Mouse (Mus musculus): ENCODE measurements around the gene Rfx2.
A peak's percentile ranks its signal among the peaks of the same experiment; 100 is the strongest.

The Rfx2 gene

DNA sequence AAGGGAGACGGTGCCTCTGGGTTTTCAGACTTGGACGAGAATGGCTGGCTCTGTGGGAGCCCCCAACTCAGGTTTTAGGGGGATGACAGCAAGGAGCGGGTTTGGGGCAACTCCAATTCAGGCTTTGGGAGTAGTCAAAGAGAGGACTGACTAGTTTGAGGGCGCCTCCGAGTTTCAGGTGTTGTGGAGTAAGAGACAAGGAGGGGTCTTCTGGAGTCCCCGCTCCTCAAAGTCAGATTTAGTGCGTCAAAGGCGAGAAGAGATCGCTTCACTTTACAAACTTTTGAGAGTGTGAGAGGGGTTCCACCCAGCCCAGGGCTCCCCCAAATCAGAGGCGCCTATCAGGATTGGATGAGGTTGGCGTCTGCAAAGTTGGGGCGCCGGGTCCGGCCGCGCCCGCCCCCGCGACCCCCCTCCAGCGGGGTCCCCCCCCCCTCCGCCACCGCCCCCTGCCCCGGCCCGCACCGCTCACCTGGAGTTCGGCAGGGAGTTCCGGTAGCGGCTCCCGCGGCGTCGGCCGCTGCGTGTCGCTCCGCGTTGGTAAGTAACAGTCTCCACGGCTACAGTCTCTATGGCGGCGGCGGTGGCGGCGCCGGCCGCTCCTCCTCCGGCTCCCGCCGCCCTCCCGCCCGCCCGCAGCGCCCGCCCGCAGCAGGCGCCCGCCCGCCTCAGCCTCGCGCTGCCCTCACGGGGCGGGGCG is at the start of gene Rfx2:
Gene Rfx2, minus strand, starts transcription at position 603 of the 700 bp plus-strand sequence.
- no peak for DNase-seq (ENCODE audit: low spot score)

DNA sequence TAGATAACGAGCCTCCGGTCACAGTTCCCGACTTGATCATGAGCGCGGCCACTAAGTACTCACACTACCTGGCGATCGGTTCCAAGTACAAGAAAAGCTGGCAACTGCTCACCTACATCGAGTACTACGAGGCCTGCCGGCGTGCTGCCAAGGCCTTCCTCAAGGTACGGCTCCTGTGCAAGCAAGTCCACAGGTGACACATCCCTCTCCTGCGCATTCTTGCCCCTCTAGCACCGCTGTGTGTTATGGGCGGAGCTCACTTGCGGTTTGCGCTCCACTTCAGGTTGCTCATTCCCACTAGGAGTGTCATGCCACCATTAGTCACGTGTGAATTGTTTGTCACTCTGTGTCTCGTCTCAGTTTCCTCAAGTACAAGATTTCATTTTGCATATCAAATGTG is 46.6 kb upstream of the Rfx2 start:
- DNase-seq (ENCODE audit: low spot score) = no peak

GRCm38 (mm10) chr17:56876981-56877380 is 46.2 kb upstream of the Rfx2 start:
- DNase-seq (ENCODE audit: low spot score) = no peak

GRCm38 (mm10) chr17:56876465-56876864 is 45.7 kb upstream of the Rfx2 start:
- DNase-seq (ENCODE audit: low spot score) = no peak

- no peak for DNase-seq (ENCODE audit: low spot score)
Measured at GRCm38 (mm10) chr17:56874936-56875651, 44.3 kb upstream of the Rfx2 start, which contains the start of gene 1700061G19Rik. Gene 1700061G19Rik, plus strand, starts transcription at chr17:56875477.

DNA sequence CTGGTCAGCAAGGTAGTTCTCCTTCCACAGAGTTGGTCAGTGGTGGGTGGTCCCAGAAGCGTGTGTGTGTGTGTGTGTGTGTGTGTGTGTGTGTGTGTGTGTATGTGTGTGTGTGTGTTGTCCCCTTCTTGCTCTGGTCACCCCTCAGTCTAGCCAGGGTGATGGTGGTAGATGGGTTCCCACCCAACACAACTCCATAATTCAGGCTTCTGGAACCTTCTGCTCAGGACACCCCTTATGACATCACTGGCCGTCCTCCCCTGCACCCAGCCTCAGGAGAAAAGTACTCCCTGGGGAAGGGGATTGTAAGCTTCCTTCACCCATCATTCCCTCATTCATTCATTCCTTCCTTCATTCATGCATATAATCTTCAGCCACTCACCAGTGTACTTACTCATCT is 43.4 kb upstream of the Rfx2 start, which contains the start of gene Acsbg2:
Gene Acsbg2, minus strand, starts transcription at position 211 of the 400 bp plus-strand sequence.
- no peak for DNase-seq (ENCODE audit: low spot score)

GRCm38 (mm10) chr17:56872512-56872911 is 41.7 kb upstream of the Rfx2 start:
- no peak for DNase-seq (ENCODE audit: low spot score)

GRCm38 (mm10) chr17:56871767-56872166 is 41.0 kb upstream of the Rfx2 start:
- no peak for DNase-seq (ENCODE audit: low spot score)

- no peak for DNase-seq (ENCODE audit: low spot score)
Measured at GRCm38 (mm10) chr17:56870287-56870953, 39.6 kb upstream of the Rfx2 start.

DNA sequence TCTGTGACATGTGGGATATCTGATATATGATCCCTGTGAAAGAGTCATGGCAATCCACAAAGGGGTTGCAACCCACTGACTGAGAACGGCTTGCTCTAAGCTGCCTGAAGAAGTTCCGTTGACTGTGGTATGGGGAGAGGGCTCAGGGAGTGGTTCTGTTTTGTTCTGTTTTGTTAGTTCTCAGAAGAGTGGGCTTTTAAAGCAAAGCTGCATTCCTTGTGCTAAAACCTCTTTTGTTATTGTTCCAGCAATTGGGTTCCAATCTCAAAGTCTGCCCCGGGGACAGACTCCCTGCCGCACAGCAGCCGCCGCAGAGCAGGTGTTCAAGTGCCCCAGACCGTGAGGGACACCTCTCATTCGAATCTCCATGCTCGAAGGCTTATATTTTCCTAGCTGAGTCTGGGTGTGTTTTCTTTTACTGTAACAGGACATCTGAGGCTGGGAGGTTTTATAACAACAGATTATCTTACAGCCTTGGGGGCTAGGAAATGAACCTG is 38.7 kb upstream of the Rfx2 start:
- no peak for DNase-seq (ENCODE audit: low spot score)

GRCm38 (mm10) chr17:56866071-56866470 is 35.3 kb upstream of the Rfx2 start:
- no peak for DNase-seq (ENCODE audit: low spot score)

DNA sequence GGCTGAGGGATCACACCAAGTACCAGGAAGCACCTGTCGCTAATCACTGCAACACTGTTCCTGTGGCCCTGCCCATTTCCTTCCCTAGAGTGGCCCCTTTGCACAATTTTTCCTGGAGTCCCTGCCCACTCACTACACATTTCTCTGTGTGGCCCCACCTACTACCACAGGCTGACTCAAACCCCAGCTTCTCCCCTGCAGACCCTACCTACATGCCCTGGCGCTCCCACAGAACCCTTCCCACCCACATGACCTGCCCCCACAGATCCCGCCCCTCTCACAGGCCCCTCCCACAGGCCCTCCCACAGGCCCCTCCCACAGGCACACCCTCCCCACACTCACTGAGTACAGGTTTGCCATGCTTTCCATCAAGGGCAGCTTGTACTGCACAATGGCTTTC is 30.4 kb upstream of the Rfx2 start:
- no peak for DNase-seq (ENCODE audit: low spot score)

GRCm38 (mm10) chr17:56858922-56859321 is 28.1 kb upstream of the Rfx2 start:
- no peak for DNase-seq (ENCODE audit: low spot score)

- peak; percentile 80 for DNase-seq (ENCODE audit: low spot score)
Measured at GRCm38 (mm10) chr17:56858216-56858615, 27.4 kb upstream of the Rfx2 start.

- DNase-seq (ENCODE audit: low spot score) = no peak
Measured at GRCm38 (mm10) chr17:56855421-56855820, 24.6 kb upstream of the Rfx2 start.

- DNase-seq (ENCODE audit: low spot score) = no peak
Measured at GRCm38 (mm10) chr17:56851167-56851566, 20.4 kb upstream of the Rfx2 start.

DNA sequence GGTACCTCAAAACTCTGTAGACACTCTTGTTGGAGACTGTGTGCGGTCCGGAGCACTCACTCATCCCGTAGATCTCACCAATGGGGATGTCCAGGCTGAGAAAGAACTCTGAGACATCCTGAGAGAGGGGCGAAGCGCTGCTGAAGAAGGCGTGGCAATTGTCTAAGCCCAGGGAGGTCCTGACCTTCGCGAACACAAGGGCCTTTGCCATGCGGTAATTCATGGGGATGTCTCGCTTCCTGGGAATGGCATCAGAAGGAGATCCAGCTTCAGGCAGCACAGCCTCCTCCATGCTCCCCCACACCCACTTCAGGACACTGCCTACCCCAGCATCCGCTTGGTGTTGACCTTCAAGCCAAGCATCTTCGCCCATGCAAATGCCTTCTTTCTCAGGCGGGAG is 18.9 kb upstream of the Rfx2 start:
- DNase-seq (ENCODE audit: low spot score) = no peak

DNA sequence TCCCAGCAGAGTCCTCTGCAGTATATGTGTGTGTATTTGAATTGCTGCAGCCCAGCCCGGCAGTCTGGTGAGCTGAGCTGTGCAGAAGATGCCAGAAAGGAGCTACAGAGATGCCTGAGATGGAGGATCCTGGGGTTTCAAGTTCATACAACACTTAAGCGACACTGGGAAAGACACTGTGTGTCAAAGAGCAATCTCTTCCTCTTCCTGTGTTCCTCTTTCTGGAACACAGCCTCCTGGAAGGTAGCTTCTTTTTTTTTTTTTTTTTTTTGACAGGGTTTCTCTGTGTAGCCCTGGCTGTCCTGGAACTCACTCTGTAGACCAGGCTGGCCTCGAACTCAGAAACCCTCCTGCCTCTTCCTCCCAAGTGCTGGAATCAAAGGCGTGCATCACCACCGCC is 18.0 kb upstream of the Rfx2 start:
- no peak for DNase-seq (ENCODE audit: low spot score)

- no peak for DNase-seq (ENCODE audit: low spot score)
Measured at GRCm38 (mm10) chr17:56843678-56844077, 12.9 kb upstream of the Rfx2 start.

DNA sequence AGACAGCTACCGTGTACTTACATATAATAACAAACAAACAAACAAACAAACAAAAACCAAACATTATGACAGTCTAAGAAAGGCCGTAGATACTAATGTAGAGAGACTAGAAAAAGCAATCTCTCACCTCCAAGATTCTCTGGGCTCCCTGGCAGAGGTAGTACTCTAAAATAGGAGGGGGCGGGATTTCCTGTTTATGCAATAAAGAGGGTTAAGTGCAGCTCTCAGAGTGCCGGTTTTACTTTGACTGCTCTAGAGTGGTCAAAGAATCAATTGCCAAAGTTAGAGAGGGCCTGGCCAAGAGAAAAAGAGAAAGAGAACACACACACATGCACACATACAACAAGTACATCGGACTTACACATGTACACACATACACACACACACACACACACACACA is 11.4 kb upstream of the Rfx2 start:
- no peak for DNase-seq (ENCODE audit: low spot score)

DNA sequence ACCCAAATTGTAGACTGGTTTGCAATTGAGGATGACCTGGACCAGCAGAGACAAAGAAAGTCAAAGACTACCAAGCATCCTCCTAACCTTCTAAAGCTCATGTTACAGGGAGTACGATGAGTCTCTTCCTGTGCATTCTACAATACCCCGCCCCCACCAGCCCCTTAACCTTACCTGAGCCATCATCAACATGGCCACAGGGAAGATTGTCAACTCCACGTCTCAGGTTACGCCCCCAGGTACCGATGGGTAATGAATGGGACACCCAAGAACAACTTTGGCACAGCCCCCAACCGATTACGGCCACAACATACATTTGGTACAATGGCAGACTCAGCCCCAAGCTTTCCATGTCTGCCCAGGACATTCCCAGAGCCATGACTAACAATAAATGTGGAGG is 9.7 kb upstream of the Rfx2 start:
- DNase-seq (ENCODE audit: low spot score) = no peak

- no peak for DNase-seq (ENCODE audit: low spot score)
Measured at GRCm38 (mm10) chr17:56836336-56836735, 5.5 kb upstream of the Rfx2 start.

DNA sequence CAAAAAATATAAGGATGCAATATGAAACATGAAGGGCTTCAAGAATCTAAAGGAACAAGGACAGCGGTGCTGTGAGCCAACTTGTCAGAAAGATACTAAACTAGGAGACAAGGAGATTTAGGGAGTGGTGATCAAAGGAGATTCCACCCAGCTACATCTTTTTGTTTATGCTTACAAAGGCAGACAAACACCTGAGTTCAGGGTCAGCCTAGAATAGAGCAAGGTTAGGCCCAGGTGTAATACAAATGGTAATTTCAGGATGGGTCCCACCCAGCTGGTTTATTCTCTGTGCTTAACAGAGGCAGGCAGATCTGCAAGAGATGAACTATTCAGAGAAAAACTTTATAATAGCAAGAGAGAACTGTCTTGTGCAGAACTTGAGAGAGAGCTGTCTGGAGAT is 2.6 kb upstream of the Rfx2 start:
- no peak for DNase-seq (ENCODE audit: low spot score)

Data from embryo, embryonic 10 days (tissue).